Mouse (Mus musculus): ENCODE measurements around the gene Tex50.
"Not testable (repeated sequence)": the region's sequence is repeated elsewhere in the genome, so short reads cannot be mapped to it uniquely, and the experiment has no call there.

The Tex50 gene

DNA sequence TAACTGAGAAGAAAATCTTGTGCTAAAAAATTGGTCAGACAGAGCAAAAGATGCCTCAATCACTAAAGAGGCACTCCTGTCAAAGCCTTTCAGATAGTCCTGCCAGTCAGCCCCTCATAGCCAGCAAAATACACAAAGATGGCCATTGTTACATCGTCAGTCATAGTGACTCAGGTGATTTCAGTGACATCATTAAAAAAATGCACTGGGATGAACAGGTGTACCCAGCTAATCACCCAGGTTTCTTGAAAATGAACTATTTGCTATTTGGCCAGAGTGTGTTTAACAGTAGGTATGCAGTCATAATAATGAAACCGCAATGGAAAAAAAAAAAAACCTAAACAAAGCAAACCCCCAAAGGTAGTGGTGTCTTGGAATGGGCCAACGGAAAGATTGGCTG is at the start of gene Tex50:
Gene Tex50 (minus strand): TSS at position 101 of the 400 bp plus-strand sequence.
- DNase-seq (ENCODE audit: low spot score in 2 of 2): no peak

DNA sequence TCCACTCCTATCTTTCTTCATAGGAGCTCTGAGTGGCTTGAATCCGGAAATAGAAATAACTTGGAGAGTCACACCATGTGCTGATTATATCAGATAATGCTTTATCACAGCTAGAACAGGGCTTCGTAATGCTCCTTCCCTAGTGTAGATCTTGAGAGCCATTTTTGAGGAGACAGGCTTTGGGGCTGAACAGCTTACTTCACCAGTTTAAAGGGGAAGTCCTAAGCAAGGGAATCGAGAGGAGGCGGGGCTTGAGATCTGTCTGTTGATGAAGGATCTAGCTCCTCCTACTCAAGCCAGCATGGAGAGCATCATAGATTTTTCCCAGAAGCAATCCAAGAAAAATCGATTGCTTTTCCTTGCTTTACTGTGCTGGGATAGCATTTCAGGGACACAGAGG is 40.7 kb upstream of the Tex50 start:
- DNase-seq (ENCODE audit: low spot score in 2 of 2): no peak

DNA sequence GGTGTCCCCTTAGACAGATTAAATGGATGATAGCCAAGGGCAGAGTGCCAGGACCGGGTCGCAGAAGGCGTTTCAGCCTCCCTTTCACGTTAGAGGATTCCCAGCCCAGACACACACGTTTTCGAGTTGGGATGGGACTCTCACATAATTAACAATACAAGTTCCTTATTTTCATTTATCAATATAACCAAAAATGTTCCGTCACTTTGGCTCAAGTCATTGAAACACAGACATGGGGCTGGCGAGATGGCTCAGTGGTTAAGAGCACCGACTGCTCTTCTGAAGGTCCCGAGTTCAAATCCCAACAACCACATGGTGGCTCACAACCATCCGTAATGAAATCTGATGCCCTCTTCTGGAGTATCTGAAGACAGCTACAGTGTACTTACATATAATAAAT is 37.2 kb upstream of the Tex50 start:
- not testable (repeated sequence) for DNase-seq (ENCODE audit: low spot score in 2 of 2)

DNA sequence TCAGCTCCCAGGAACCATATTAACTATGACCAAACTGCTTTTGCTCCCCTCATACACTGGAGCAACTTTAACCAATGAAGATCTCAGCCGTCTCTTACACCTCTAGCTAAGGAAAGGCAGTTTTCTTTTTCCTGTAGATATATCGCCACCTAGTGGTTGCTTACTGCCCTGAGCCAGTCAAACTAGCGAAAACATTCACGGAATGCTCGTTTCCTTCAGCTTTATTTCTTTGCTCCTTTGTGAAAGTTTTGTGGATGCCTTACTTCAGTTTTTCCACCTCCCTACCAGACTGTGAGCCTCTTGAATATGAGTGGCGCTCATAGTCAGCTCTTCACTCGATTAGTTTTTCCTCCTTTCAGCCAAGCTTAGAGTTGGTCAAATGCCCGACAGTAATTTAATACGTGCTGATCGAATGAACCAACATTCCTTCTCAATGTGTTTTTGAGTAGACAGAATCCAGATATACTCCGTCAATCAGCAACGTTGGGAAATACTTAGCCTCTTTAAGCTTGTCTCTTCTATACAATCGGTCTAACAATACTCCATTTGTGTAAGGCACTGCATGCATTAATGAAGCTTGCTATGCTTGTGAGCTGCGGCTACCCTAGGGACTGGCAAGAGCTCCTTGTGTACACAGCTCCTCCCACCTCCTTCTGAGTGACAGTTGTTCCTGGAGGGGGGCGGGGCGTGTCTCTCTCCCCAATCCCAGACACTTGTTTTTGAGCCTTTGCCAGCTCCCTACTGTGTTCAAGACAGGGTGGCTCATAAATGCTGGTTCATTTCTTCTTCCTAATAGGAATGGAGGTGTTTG is 36.6 kb upstream of the Tex50 start:
- peak; percentile 73 to 79 for DNase-seq (ENCODE audit: low spot score in 2 of 2)

DNA sequence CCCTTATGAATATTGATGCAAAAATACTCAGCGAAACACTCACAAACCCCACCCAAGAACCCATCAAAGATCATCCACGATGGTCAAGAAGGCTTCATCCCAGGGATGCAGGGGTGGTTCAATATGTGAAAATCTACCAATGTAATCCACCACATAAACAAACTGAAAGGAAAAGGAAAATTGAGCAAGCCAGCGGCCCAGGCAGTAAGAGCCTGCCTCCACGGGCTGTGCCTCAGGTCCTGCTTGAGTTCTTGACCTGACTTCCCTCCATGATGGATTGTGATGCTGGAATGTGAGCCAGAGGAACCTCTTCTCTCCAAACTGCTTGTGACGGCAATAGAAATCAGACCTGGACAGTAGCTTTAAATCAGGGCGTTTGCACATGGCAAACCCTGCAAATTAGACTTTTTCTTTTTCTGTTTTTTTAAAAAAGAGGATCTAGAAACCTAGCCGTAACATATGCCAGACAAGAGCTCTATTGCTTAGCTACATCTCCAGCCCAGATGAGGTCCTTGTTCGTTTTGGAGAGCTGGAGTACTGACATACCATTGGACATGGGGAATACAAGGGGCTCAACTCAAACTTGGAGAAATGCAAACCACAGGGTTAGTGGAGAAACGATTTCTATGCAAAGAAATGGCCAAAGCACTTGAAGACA is 31.3 kb upstream of the Tex50 start:
- no peak for DNase-seq (ENCODE audit: low spot score in 2 of 2)

DNA sequence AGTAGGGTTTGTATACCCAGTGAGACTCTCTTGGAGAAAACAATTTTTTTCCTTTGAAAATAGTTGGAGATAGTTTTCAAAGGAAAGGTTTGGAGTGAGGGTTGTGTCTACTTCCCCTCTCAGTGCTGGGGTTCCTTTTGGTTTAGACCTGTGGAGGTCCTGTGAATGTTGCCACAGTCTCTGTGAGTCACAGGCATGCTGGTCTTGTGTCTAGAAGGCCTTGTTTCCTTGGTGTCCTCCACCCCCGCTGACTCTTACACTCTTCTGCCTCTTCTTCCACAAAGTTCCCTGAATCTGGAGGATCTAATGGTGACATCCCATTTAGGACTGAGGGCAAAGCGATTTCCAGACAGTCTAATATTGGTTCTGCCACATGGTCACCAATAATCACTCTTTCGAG is 26.3 kb upstream of the Tex50 start:
- no peak for DNase-seq (ENCODE audit: low spot score in 2 of 2)

DNA sequence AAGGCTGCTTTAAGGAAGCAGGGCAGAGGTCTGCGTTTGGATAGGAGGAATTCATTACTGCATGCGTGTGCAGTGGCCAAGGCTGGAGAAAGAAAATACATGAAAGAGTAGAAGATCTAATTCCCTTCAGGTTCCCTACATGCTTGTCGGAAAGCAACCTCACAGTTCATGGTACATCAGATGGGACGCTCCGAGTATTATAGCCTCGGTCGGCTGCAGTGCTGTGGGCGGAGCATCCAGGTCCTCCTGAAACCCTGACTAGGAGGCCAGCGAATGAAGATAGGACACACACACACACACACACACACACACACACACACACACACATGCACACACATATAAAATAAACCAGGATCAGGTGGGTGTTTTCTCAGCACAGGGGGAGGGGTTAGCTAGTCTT is 24.6 kb upstream of the Tex50 start:
- DNase-seq (ENCODE audit: low spot score in 2 of 2): no peak

DNA sequence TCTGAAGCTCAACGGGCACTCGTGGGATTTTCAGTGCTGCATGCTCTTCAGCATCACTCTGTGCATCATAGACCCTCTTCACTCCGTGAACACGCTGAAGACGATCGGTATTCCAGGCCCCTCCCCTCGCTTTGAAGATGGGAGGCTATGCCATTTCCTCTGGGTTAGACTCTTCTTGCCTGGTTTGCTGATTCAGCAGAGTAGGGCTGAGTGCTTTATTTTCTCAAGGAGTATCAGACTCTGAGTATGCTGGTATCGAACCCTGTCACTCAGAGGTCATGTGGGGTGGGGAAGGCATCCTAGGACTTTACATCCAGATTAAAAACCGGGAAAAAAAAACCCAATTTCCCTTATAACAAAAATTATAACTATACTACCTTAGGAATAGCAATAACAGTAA is 23.3 kb upstream of the Tex50 start:
- DNase-seq (ENCODE audit: low spot score in 2 of 2): no peak

DNA sequence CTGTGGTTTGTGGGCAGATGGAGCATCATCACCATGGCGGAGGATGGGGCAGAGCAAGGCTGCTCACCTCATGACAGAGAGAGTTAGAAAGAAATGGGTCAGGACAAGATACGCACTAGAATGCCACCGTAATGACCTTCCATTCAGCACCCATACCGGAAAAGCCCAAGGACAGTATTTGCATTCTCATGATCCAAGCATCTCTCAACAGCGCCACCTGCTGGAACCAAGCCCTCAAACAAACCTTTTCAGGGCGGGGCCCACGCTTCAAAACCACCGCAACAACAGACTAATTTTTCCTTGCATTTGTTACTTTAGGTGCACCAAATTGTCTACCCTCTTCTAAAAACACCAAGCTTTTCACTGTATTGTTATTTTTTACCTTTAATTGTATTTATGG is 21.6 kb upstream of the Tex50 start:
- peak in 1 of 2 experiments; percentile 12 for DNase-seq (ENCODE audit: low spot score in 2 of 2)

DNA sequence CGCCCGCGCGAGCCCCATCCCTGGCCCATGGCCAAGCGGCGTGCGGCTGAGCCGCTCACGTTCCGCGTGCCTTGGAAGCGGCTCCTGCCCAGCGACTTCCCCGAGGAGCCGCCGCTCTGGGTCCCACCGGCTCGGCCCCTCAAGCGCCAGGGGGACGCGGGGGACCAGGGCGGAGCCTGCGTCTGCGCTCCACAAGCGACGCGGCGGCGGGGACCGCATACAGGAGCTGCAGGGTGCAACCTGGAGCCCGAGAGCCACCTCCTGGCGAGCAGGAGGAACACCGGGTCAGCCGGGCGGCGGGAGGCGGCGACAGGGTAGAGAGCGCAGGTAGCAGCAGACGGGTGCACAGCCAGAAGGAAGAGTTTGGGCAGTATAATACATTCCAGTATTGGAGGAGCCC is 11.5 kb upstream of the Tex50 start:
- DNase-seq (ENCODE audit: low spot score in 2 of 2): peak; percentile 58 to 70

DNA sequence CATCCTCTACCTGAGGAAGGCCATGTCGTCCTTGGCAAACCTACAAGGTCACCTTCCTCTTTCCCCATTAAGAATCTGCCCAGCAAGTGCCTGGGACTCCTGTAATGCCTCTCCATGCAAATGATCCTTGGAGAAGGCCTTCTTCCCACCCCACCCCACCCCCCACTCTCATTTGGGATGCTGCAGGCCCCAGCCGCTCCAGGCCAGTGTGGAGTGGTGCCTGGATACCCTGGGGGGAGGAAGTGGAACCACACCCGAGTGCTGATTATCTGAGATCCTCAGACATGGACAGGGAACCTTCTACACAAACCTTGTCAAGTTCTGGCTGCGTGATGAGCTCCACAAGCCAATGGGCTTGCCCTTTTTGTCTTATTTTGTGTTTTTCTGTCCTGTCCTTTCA is 1.2 kb upstream of the Tex50 start:
- no peak for DNase-seq (ENCODE audit: low spot score in 2 of 2)

DNA sequence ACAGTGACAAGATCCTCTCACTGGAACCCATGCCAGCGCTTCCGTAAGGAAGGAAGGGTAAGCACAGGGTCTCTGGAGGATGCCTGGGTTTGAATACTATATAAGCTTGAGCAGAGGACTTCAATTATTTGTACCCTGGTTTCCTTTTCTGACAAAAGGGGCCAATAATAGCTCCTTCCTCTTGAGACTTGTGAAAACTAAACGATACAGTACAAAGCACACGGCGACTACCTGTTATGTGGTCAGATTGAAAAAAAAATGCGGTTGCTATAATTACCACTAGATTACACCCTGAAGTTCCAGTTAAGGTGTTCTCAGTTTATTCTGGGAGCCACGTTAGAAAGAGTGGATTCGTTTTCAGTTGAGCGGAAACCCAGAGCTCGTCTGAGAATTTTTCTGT is 2.6 kb downstream of the Tex50 start:
- DNase-seq (ENCODE audit: low spot score in 2 of 2): no peak

DNA sequence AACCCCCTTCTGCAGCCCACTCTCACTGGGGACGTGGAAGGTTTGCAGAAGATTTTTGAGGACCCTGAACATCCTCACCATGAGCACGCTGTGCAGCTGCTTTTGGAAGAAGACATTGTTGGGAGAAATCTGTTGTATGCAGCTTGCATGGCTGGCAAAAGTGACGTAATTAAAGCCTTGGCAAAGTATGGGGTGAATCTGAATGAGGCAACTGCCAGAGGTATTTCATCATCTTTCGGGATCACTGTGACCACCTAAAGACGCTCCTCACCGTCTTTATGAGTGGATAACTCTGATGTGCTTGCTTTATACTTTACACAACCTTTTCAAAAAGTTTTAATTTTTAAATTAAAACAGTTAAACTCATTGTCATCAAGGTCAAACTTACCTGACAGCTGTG is 8.0 kb downstream of the Tex50 start:
- no peak for DNase-seq (ENCODE audit: low spot score in 2 of 2)

DNA sequence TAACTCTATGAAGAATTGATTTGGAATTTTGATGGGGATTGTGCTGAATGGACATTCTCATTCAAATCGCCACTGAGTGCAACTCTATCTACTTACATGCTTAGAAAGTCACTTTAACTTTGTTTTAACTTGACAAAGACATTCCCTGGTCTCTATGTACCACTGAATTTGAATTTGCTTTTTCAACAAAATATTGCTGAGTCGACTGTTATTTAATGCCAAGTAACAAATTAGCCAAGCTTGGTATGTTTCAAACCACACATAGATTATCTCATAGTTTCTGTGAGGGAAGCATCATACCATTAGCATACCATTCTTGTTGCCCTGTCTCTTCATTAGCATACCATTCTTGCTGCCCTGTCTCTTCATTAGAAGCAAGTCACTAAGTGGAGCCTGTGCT is 11.2 kb downstream of the Tex50 start:
- no peak for DNase-seq (ENCODE audit: low spot score in 2 of 2)

DNA sequence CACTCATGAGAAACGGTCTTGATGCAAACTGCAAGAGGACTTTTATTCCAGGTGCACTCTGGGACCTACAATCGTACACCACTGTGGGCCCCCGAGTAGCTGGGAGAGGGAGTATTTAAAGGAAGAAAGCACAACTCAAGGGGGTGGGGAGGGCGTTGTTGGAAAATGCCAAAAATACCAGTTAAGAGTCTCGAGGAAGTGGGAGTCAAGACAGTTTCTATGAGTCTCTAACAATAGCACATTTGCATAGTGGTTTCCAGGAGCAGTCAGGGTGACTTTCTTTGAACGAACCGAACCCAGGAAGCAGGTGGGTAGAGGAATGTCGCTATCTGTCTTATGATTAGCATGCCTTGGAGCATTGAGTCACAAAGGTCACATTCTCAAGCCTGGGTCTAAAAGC is 13.5 kb downstream of the Tex50 start:
- DNase-seq (ENCODE audit: low spot score in 2 of 2): peak in 1 of 2 experiments; percentile 9

DNA sequence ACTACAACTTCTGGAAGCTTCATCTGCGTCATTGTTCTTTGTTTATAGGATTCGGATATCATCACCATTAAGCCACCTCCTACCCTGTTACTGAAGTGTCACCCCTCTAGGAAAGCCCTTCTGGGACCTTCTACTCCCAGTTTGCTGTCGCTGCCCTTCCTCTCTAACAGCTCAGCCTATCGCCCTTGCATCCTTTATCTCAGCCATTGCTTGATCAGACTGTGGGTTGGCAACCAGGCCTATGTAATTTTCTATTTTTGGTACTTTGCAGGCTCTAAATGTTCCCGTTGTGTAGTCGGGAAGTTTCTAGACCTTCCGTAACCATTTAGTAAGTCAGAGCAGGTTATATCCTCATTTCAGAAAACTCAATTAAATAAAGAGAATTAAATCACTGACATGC is 15.9 kb downstream of the Tex50 start:
- no peak for DNase-seq (ENCODE audit: low spot score in 2 of 2)

DNA sequence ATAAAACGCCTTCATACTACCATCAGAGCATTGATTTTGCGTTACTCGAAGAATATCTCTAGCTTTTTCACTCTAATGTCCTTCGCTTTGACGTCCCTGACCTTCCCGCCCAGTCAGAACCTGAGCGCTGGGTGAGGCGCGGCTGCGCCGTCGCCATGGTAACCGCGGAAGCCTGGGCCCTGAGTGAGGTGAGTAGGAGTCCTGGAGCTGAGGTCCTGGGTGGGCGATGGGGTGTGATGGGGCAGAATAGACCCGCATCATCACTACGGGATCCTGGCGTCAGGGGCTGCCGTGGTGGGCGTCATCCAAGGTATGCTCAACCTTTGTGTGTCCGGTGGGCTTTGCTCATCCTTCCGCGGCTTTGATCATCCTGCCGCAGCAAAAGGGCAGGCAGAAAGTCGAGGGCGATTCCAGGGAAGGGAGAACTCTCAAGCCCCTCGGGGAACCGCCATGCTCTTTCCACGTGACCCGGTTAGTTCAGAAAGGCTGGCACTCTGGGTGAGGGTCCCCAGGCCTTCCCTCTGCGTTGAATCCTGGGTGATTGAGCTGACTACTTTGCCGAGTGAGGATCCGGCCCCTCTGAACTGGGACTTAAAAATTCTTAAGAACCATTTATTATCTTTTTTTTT is 16.5 kb downstream of the Tex50 start, which contains the start of gene Ankrd45:
Gene Ankrd45 (plus strand): TSS at position 161 of the 629 bp plus-strand sequence.
- peak; percentile 29 to 56 for DNase-seq (ENCODE audit: low spot score in 2 of 2)

DNA sequence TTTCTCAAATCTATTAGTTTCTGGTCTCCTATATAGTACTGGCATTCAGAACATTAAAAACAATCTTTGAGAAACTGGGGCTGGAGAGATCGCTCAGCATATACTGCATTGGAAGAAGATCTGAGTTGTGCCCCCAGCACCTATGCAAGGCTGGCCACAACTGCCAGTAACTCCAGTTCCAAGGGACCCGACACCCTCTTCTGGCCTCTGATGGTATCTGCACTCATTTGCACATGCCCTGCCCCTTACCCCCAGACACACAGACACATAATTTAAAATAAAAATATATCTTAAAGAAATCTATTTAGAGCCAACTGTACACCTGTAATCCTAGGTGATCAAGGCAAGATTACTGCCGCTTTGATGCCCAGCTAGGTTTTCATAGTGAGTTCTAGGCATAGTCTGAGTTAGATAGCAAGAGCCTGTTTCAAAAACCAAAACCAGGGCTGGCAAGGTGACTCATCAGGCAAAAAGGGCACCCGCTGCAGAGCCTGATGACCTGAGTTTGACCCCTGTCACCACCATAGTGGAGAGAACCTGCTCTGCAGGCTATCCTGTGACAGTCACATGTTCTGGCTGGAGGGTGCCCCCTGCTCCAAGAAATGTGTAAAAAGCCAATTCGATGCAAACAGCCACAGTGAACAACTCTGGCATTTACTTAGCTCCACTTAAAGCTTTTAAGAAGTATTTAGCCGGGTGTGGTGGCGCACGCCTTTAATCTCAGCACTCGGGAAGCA is 18.9 kb downstream of the Tex50 start:
- DNase-seq (ENCODE audit: low spot score in 2 of 2): no peak

DNA sequence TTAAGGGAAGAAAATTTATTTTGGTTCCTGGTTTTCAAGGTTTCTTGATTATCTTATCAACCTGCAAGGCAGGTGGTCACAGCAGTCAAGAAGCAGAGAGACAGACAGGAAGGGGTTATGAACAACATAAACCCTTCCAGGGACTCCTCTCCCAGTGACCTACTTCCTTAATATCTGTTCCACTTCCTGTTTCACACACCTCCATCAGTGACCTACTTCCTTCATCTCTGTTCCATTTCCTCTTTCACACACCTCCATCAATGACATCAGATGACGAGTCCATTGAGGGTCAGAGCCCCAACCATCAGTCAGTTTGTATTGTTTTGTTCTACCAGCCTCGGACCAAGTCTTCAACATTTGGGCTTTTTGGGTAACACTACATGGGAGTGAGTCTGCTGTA is 19.6 kb downstream of the Tex50 start:
- no peak for DNase-seq (ENCODE audit: low spot score in 2 of 2)

DNA sequence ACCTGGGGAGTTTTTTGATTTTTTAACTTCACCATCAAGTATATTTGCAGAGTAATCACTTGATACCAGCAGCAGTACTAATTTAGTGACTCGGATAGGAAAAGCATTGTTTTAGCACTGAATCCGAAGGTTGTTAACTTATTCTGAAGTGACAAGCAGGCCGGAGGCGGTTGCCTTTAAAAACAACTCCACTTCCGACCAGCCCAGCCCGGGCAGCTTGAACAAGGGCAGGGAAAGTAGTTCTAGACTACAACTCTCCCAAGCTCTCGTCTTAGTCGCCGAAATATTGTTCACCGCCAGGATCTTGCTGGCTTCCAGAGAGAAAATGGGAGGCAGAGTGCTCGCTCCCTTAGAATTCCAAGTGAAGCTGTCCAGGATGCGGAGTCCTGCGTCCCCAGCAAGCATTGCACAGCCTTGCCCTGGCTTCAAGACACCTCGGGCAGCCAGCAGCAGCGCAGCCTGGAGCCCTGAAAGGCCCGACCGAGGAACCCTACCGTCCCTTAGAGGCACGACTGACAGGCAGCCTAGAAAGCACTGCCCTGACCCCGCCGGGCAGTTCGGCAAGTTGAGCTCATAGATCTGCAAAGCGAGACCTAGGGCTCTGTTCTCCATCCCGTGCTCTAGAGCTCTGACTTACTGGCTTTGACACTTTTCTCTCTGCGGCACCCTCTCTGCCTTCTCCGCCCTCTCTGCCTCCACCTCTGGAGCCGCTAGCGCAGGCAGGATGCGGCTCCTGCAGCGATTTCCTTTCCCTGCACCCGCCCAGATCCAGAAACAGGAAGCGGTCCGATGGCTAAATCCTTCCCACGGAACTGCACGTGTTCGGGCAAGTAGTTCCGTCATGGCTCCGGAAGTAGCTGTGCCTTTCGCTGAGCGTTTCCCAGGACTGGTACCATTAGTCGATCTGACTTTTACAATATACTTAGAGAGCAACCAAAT is 28.1 kb downstream of the Tex50 start, which contains the start of gene Klhl20:
Gene Klhl20 (minus strand): TSS at position 786 of the 939 bp plus-strand sequence.
- peak; percentile 83 to 92 for DNase-seq (ENCODE audit: low spot score in 2 of 2)

DNA sequence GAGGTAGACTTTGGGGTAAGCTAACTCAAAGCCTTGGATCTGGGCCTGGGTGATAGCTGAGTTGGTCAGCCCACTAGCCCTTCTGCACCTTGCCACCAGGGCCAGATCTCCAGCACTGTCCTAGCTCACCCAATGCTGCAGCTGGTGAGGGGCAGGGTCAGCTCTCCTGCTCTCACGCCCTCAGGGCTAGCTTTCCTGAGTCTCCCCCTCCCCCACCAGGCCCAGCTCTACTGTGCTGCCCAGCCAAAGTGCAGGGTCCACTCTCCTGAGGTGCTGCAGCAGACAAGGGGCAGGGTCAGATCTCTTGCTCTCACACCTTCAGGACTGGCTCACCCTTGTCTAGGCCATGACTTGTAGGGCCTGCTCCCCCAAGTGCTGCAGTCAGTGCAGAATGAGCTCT is 32.7 kb downstream of the Tex50 start:
- DNase-seq (ENCODE audit: low spot score in 2 of 2): no peak

Measured in frontal cortex, postnatal 10 days (tissue).